Mouse (Mus musculus) central nervous system, embryonic 18 days (tissue): Measurements from ENCODE around the gene Spin2e. TPM values are rescaled to one million over a fixed set of nuclear protein-coding genes. Genes with fewer than 3 reads are reported as not detected.

Experiments used
- polyA plus RNA-seq: library from polyadenylated mRNA; depleted of rRNA; stranded (reverse); fragments of >200 nt; gene quantifications from 2 replicates; pipeline ENCODE4 v1.2.3, GENCODE M21; 2012; rRNA removed

The Spin2e gene
- not detected in 2 replicates for polyA plus RNA-seq

GRCm38 (mm10) chrX:31618820-31619219 lies at the start of gene Spin2e:
Gene Spin2e (minus strand): TSS chrX:31618920.

GRCm38 (mm10) chrX:31574183-31574582 lies 44.5 kb downstream of the Spin2e start, which contains the start of gene Gm21883:
Gene Gm21883 (minus strand): TSS chrX:31574283.

Other genes with a start within 250 kb of the Spin2e start
- not detected in 2 replicates for gene Btbd35f19, start 235.0 kb downstream of the Spin2e start, polyA plus RNA-seq
- gene Gm21883, start 44.6 kb downstream of the Spin2e start, polyA plus RNA-seq = not detected in 2 replicates
- gene Btbd35f25, start 98.2 kb upstream of the Spin2e start, polyA plus RNA-seq = not detected in 2 replicates